Mouse (Mus musculus) heart, adult 2 months (tissue): ENCODE data around the gene Grin2c.

ENCODE experiments used
- CTCF ChIP-seq: fragments of 200-600 bp; IDR thresholded peaks from 2 replicates; pipeline ENCODE4 v1.8.1; 2022; ENCODE audit warnings: antibody characterized with exemption, mild to moderate bottlenecking, moderate library complexity
- EP300 ChIP-seq: fragments of 200-500 bp; IDR thresholded peaks from 2 replicates; pipeline ENCODE4 v1.6.1; 2011; ENCODE audit warnings: low read depth, low read length, control low read depth; ENCODE audit not compliant: insufficient read depth
- POLR2A ChIP-seq: fragments of 200-500 bp; IDR thresholded peaks from 2 replicates; pipeline ENCODE4 v1.6.1; 2011; ENCODE audit warnings: mild to moderate bottlenecking, low read depth, low read length, control low read depth; ENCODE audit not compliant: insufficient read depth

GRCm38 (mm10) chr11:115244840-115245239 is 22.2 kb downstream of the Grin2c start:
- TF ChIP-seq CTCF (no peak), POLR2A (no peak), EP300 (no peak)
